Mouse (Mus musculus) brain, embryonic 14.5 days (tissue): ENCODE measurements around the gene Btbd17.

Experiments
- CTCF ChIP-seq: fragments of 200-500 bp; IDR thresholded peaks from 2 replicates; pipeline ENCODE4 v1.5.1; 2012; ENCODE audit warnings: inconsistent platforms, mild to moderate bottlenecking, moderate library complexity, borderline replicate concordance; ENCODE audit not compliant: insufficient read depth, insufficient read length; ENCODE audit errors: extremely low read depth
- POLR2A ChIP-seq: fragments of 200-500 bp; IDR thresholded peaks from 2 replicates; pipeline ENCODE4 v1.6.1; 2012; ENCODE audit warnings: mild to moderate bottlenecking, inconsistent platforms, borderline replicate concordance; ENCODE audit not compliant: poor library complexity, insufficient read depth, insufficient read length, severe bottlenecking; ENCODE audit errors: extremely low read depth

DNA sequence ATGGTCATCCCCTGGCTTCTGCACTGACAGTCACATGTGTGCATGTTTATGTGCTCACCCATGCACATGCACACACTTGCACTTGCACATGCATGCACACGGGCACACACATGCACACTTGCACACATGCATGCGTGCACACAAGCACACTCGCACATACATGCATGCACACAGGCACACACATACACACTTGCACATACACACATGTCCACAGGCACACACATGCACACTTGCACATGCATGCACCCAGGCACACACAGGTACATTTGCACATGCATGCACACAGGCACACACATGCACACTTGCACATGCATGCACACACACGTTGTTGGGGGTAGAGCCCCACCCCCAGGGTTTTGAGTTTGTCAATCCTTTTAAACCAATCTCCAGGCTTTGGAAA, 21.2 kb upstream of the Btbd17 start:
- TF ChIP-seq CTCF (no peak), POLR2A (no peak)
